Mouse (Mus musculus): ENCODE measurements around the gene 1700018B08Rik. TPM values are rescaled to one million over a fixed set of nuclear protein-coding genes. Genes with fewer than 3 reads are reported as not detected.

Gene 1700018B08Rik
- total and polyA plus RNA-seq, 3 experiments, result not detected

DNA sequence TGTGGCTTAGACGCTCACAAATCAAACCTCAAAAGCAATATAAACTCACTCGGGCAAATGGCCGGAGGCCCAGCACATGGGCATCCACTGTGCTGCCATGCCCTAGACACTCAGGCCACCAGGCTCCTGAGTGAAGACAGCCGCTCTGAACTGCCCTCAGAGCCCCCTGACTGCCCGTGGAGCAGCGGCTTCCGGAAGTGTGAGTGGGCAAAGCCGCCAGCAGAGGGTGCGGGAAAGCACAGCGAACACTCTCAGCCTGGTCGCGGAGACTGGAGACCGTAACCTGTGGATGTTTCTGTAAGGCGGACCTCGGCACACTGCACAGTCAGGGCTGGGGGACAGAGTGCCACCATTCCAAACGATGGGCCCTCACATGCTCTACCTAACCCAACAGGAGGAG lies 14.4 kb upstream of the 1700018B08Rik start:
- Histone ChIP-seq H3K4me3 (ENCODE audit: low read depth, low read length) (no peak overlapping the region), H3K4me1 (ENCODE audit: insufficient read depth, low read depth, low read length) (no peaks in the 10 kb centered on the region), H3K36me3 (replicated peaks) (peaks cover 91% of the 10 kb centered on the region), H3K27me3 (ENCODE audit: insufficient read depth, low read length) (no peaks in the 10 kb centered on the region), H3K9me3 (replicated peaks) (no peaks in the 10 kb centered on the region)
- no peak for DNase-seq (ENCODE audit: low spot score)
- no peak for TF ChIP-seq GATA1 (IDR thresholded peaks at IDR 0.05; ENCODE audit: borderline replicate concordance, low read length)
- TF ChIP-seq POLR2AphosphoS5 (IDR thresholded peaks at IDR 0.05; ENCODE audit: insufficient replicate concordance, low read depth, low read length), result no peak
- TF ChIP-seq CTCF (IDR thresholded peaks at IDR 0.05; ENCODE audit: low read depth, low read length), result no peak
- no peak for TF ChIP-seq GATA2 (IDR thresholded peaks at IDR 0.05; ENCODE audit: borderline replicate concordance, low read depth, low read length)
- TF ChIP-seq TAL1 (conservative IDR thresholded peaks at IDR 0.05; ENCODE audit: low read depth, low read length), result no peak
- no peak for ATAC-seq (ENCODE audit: extremely low read depth, insufficient number of reproducible peaks, low FRiP score, poor library complexity, severe bottlenecking)

DNA sequence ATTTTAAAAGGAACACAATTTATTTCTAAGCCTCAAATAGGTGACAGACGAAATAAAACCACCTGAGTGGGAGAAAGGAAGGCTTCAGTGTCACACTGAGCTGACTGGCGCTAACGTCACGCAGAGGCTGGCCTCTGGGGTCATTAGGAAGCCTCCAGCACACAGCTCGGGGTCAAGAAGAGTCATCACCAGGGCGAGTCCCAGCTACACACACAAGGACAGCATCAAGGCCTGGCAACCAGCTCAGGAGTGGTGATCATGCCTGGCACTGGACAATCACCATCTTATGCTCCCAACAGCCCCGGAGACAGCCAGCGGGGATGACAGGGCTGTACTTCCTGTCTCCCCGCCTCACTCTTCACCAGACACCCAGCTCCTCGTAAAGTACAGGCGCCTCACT lies 13.6 kb upstream of the 1700018B08Rik start:
- no peaks in the 10 kb centered on the region for H3K9me3 ChIP-seq (replicated peaks)
- DNase-seq (ENCODE audit: low spot score) (no peak), ATAC-seq (ENCODE audit: extremely low read depth, insufficient number of reproducible peaks, low FRiP score, poor library complexity, severe bottlenecking) (no peak)
- H3K4me1 ChIP-seq (ENCODE audit: insufficient read depth, low read depth, low read length), result no peaks in the 10 kb centered on the region
- peaks cover 91% of the 10 kb centered on the region for H3K36me3 ChIP-seq (replicated peaks)
- TF ChIP-seq CTCF (IDR thresholded peaks at IDR 0.05; ENCODE audit: low read depth, low read length), result no peak
- no peak for TF ChIP-seq GATA2 (IDR thresholded peaks at IDR 0.05; ENCODE audit: borderline replicate concordance, low read depth, low read length)
- no peak for TF ChIP-seq GATA1 (IDR thresholded peaks at IDR 0.05; ENCODE audit: borderline replicate concordance, low read length)
- no peak for TF ChIP-seq TAL1 (conservative IDR thresholded peaks at IDR 0.05; ENCODE audit: low read depth, low read length)
- no peak for TF ChIP-seq POLR2AphosphoS5 (IDR thresholded peaks at IDR 0.05; ENCODE audit: insufficient replicate concordance, low read depth, low read length)
- H3K4me3 ChIP-seq (ENCODE audit: low read depth, low read length), result no peak overlapping the region
- H3K27me3 ChIP-seq (ENCODE audit: insufficient read depth, low read length), result no peaks in the 10 kb centered on the region

GRCm38 (mm10) chr8:121553831-121554475 lies 9.8 kb upstream of the 1700018B08Rik start:
- no peak overlapping the region for H3K4me3 ChIP-seq (ENCODE audit: low read depth, low read length)
- H3K36me3 ChIP-seq (replicated peaks), result peaks cover 94% of the 10 kb centered on the region
- no peaks in the 10 kb centered on the region for H3K27me3 ChIP-seq (ENCODE audit: insufficient read depth, low read length)
- DNase-seq (ENCODE audit: low spot score), result no peak
- no peak for TF ChIP-seq CTCF (IDR thresholded peaks at IDR 0.05; ENCODE audit: low read depth, low read length)
- TF ChIP-seq GATA2 (IDR thresholded peaks at IDR 0.05; ENCODE audit: borderline replicate concordance, low read depth, low read length), result no peak
- TF ChIP-seq TAL1 (conservative IDR thresholded peaks at IDR 0.05; ENCODE audit: low read depth, low read length), result no peak
- no peak for TF ChIP-seq POLR2AphosphoS5 (IDR thresholded peaks at IDR 0.05; ENCODE audit: insufficient replicate concordance, low read depth, low read length)
- no peak for TF ChIP-seq GATA1 (IDR thresholded peaks at IDR 0.05; ENCODE audit: borderline replicate concordance, low read length)
- no peaks in the 10 kb centered on the region for H3K4me1 ChIP-seq (ENCODE audit: insufficient read depth, low read depth, low read length)
- ATAC-seq (ENCODE audit: extremely low read depth, insufficient number of reproducible peaks, low FRiP score, poor library complexity, severe bottlenecking), result no peak
- no peaks in the 10 kb centered on the region for H3K9me3 ChIP-seq (replicated peaks)

- H3K27me3 ChIP-seq (ENCODE audit: insufficient read depth, low read length), result no peaks in the 10 kb centered on the region
- peaks cover 80% of the 10 kb centered on the region for H3K36me3 ChIP-seq (replicated peaks)
- TF ChIP-seq GATA1 (IDR thresholded peaks at IDR 0.05; ENCODE audit: borderline replicate concordance, low read length) (no peak), CTCF (IDR thresholded peaks at IDR 0.05; ENCODE audit: low read depth, low read length) (no peak), TAL1 (conservative IDR thresholded peaks at IDR 0.05; ENCODE audit: low read depth, low read length) (no peak), GATA2 (IDR thresholded peaks at IDR 0.05; ENCODE audit: borderline replicate concordance, low read depth, low read length) (no peak), POLR2AphosphoS5 (IDR thresholded peaks at IDR 0.05; ENCODE audit: insufficient replicate concordance, low read depth, low read length) (no peak)
- H3K4me3 ChIP-seq (ENCODE audit: low read depth, low read length), result no peak overlapping the region
- DNase-seq (ENCODE audit: low spot score) (no peak), ATAC-seq (ENCODE audit: extremely low read depth, insufficient number of reproducible peaks, low FRiP score, poor library complexity, severe bottlenecking) (no peak)
- no peaks in the 10 kb centered on the region for H3K9me3 ChIP-seq (replicated peaks)
- H3K4me1 ChIP-seq (ENCODE audit: insufficient read depth, low read depth, low read length), result no peaks in the 10 kb centered on the region
These were observed 8.4 kb upstream of the 1700018B08Rik start for GRCm38 (mm10) chr8:121552506-121552905.

DNA sequence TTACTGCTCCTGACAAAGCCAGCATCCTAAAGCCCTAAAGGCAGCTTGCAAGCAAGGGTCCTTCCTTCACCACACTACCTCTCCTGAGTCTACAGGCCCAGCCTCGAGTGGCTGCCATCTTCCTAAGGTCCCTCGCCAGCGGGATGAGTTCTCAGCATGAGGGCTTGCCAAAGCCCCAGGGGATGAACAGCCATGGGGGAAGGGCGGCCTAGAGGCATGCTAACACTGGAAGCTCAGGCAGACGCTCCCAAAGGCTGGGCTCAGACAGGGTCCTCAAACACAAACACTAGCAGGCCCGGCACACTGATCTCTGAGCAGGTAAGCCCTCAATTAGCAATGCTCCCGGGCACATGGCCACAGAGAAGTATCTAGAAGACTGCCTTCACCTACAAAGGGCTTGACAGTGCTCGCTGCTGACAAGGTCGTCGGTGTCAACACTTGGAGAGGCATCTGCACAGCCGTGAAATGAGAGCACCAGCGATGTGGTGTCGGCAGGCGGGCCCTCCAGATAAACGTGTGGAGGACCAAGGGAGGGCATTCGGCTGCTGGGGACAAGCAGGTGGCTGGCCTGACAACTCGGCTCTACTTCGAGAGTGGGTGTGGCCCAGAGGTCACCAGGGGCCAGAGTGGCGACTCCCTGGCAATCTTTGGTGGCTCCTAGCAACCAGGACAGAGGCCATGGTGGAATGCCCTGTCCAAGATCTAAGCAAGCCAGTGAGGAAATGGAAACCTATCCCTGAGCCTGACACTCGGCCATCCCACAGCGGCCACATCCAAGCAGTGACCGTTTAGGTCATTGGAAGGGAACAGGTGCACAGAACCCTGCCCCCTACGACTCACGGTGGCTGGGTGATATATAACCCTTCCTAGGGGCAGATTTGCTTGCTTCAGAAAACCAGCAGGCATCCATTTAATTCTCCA lies 7.2 kb upstream of the 1700018B08Rik start:
- TF ChIP-seq POLR2AphosphoS5 (IDR thresholded peaks at IDR 0.05; ENCODE audit: insufficient replicate concordance, low read depth, low read length), result no peak
- TF ChIP-seq GATA1 (IDR thresholded peaks at IDR 0.05; ENCODE audit: borderline replicate concordance, low read length), result no peak
- no peak for TF ChIP-seq GATA2 (IDR thresholded peaks at IDR 0.05; ENCODE audit: borderline replicate concordance, low read depth, low read length)
- no peak for TF ChIP-seq TAL1 (conservative IDR thresholded peaks at IDR 0.05; ENCODE audit: low read depth, low read length)
- TF ChIP-seq CTCF (IDR thresholded peaks at IDR 0.05; ENCODE audit: low read depth, low read length), result no peak
- H3K36me3 ChIP-seq (replicated peaks), result peaks cover 71% of the 10 kb centered on the region
- ATAC-seq (ENCODE audit: extremely low read depth, insufficient number of reproducible peaks, low FRiP score, poor library complexity, severe bottlenecking), result no peak

GRCm38 (mm10) chr8:121550056-121550455 lies 5.9 kb upstream of the 1700018B08Rik start:
- no peak for DNase-seq (ENCODE audit: low spot score)
- Histone ChIP-seq H3K36me3 (replicated peaks) (peaks cover 60% of the 10 kb centered on the region), H3K4me1 (ENCODE audit: insufficient read depth, low read depth, low read length) (no peaks in the 10 kb centered on the region), H3K4me3 (ENCODE audit: low read depth, low read length) (no peak overlapping the region), H3K27me3 (ENCODE audit: insufficient read depth, low read length) (no peaks in the 10 kb centered on the region), H3K9me3 (replicated peaks) (no peaks in the 10 kb centered on the region)
- no peak for ATAC-seq (ENCODE audit: extremely low read depth, insufficient number of reproducible peaks, low FRiP score, poor library complexity, severe bottlenecking)
- TF ChIP-seq TAL1 (conservative IDR thresholded peaks at IDR 0.05; ENCODE audit: low read depth, low read length) (no peak), GATA2 (IDR thresholded peaks at IDR 0.05; ENCODE audit: borderline replicate concordance, low read depth, low read length) (no peak), POLR2AphosphoS5 (IDR thresholded peaks at IDR 0.05; ENCODE audit: insufficient replicate concordance, low read depth, low read length) (no peak), CTCF (IDR thresholded peaks at IDR 0.05; ENCODE audit: low read depth, low read length) (no peak), GATA1 (IDR thresholded peaks at IDR 0.05; ENCODE audit: borderline replicate concordance, low read length) (no peak)

More for the DNA sequence above, 7.2 kb upstream of the 1700018B08Rik start:
- no peaks in the 10 kb centered on the region for H3K27me3 ChIP-seq (ENCODE audit: insufficient read depth, low read length)
- H3K4me3 ChIP-seq (ENCODE audit: low read depth, low read length), result no peak overlapping the region
- H3K4me1 ChIP-seq (ENCODE audit: insufficient read depth, low read depth, low read length), result no peaks in the 10 kb centered on the region
- DNase-seq (ENCODE audit: low spot score), result no peak
- no peaks in the 10 kb centered on the region for H3K9me3 ChIP-seq (replicated peaks)
